Mouse (Mus musculus): ENCODE measurements around the gene Cd3d.

The Cd3d gene

DNA sequence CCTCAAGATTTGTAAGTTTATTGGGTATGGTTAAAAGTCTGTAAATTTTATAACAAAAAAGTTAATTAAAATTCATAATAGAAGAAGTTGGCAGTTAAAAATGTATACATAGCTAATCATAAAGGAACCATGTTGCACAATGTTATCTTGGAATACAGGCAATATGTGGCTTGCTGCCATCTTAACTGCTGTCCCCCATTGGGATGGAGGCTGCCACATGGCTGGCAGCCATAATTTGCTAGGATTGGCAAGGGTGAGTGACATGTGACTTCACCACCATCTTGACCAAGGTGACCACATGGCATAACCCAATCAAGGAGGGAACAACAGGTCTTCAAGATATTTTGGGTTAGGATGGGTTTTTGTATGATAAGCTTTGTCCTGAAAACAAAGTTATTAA lies 10.7 kb downstream of the Cd3d start:
- DNase-seq (ENCODE audit: low read depth, low spot score), result no peak

DNA sequence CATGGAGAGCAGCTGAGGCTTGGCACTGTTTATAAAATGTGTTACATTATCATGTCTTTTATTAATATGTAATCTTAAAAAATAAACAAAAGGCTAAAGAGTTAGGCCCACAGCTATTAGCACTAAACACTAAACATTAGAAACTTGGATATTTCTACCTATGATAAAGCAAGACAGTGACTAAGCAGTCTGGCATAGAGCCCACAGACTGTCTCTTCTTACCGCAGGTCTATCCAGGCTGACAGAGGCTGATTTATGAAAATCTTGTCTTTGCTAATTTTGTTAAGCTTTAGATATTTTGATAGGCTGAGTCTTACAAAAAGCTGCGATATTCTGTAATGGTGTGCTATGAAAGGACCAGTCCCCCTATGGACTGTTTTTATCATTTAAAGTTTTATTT lies 11.7 kb downstream of the Cd3d start:
- DNase-seq (ENCODE audit: low read depth, low spot score), result no peak

DNA sequence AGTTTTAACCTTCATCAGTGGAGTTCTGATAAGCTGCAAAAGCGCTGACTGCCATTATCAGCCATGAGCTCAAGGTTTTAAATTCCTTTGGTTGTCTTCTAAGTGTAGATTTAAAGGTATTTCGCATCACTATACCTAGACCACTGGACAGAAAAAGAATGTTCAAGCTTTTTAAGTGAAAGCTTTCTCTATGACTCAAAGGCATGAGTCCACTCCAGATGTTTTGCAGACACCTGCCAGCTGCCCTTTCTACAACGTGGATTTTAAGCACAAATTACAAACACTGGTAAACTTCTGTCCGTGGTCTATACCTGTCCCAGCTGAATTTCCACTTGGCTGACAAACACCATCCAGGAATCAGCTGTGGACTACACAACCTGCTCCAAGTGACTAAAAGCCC lies 13.4 kb downstream of the Cd3d start:
- DNase-seq (ENCODE audit: low read depth, low spot score), result no peak

DNA sequence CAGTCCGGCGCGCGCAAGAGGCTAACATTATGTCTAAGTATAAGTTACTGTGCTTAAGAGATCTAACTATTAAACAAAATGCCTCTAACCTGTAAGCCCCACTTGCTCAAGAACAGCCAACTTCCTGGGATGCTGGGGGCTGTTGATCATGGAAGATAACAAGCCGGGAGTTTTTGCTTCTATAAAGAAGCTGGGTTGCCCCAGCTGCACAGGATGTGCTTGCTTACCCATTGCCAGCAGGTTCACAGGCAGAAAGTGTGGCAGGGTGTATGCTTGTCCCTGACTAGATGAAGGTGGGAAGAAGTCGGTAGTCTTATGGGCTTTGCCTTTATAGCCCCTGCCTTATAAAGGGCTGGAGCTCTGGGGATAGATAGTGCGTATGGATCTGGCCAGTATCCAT lies 15.0 kb downstream of the Cd3d start:
- no peak for DNase-seq (ENCODE audit: low read depth, low spot score)

DNA sequence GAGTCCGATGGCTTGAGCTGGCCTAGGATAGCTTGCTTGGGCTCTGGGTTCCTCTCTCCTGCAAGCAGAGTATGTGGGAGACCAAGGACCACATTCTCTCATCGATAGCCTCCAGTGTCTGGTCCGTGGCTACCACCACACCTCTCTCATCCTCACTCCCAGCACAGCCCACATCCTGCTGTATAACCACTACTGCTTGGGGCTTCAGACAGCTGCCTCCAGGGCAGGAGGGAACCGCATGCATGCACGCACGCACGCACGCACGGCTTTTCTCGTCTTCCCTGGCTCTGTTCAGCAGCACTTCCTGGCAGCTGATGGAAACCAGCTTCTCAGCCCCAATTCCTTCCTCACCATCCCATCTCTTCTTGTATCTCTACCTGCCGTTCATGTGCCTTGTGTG lies 16.6 kb downstream of the Cd3d start:
- DNase-seq (ENCODE audit: low read depth, low spot score), result no peak

DNA sequence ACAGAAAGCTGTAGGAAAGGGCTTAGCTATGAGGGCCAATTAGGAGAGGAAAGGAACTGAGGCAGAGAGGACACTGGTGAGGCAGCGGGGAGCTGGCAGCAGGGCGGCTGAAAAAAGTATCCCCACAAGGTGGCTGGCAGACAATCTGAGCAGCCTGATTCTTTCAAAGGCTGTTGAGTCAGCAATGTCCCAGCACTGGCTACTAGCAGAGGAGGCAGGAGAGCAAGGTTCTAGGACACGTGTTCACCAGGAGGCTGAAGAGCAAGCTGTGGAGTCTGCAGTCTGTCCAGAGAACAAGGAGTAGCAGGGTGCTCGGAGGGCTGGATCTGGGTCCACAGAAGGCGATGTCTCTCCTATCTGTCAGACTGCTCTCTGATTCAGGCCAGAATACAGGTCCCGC lies 17.6 kb downstream of the Cd3d start:
- no peak for DNase-seq (ENCODE audit: low read depth, low spot score)

DNA sequence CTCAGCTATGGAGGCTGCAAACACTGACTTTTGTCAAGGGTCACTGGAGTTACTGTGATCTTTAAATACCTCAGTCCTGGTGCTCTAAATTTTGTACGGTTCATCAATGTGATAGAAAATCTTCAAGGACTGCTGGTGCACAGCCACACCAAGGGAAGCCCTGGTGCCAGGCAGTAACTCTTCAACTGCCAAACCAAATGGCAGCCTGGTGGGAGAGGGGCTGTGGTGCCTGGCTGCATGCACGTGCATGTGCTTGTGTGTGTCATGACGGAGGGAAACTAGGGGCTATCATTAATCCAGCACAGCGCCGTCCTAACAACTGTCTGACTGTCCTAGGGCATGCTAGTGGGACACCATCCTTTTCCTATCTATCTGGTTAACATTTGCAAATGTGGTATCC lies 18.2 kb downstream of the Cd3d start:
- no peak for DNase-seq (ENCODE audit: low read depth, low spot score)

DNA sequence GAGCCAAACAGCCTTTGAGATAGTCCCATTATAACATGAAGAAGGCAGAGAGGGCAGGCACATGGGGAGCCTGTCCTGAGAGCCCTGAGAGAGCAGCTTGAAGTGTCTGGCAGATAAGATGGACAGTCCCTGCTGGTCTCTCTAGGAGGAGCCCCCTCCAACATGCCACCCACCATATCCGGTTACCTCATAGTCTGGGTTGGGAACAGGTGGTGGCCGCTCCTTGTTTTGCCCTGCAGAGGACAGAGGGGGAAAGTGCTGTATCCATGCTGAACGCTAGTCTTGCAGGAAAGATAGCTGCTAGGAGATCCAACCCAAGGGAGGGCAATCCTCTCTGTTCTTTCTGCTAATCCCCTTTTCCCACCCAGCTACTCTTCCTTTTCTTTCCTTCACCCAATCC lies 18.7 kb downstream of the Cd3d start:
- no peak for DNase-seq (ENCODE audit: low read depth, low spot score)

DNA sequence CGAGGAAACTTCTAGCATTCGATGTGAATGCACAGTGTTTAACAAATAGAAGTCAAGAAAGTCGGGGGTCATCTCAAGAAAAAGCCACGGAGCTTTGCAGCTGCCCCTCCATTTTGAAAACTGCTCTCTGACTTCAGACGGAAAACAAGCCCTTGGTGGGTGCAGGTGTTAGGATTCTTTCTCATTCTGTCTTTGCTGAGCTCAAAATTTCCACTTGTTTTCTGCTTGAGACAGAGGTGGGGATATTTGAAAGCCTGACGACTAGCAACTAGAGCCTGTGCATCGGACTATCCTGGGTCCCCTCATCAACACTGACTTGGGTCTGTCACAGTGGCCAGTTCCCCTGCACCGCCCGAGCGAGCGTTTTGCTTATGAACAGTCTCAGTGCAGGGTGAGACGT lies 25.8 kb downstream of the Cd3d start:
- no peak for DNase-seq (ENCODE audit: low read depth, low spot score)

DNA sequence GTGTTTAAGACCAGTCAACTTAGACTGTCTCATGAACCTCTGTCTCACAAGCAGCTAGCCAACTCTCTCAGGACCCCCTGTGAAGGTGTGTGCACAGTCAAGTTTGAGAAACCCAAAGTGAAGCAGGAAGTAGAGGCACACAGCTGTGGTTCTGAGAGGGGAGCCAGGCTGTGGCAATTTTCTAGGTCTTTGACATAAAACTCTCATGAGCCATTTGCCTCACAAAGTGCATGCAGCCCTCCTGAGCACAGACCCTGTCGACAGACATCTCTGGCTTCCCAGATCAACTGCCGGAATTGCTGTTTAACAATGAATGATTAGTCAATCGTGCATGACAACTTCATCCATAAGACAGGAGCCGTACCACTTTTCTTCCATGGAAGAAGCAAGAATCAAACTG lies 26.8 kb downstream of the Cd3d start:
- DNase-seq (ENCODE audit: low read depth, low spot score), result no peak

DNA sequence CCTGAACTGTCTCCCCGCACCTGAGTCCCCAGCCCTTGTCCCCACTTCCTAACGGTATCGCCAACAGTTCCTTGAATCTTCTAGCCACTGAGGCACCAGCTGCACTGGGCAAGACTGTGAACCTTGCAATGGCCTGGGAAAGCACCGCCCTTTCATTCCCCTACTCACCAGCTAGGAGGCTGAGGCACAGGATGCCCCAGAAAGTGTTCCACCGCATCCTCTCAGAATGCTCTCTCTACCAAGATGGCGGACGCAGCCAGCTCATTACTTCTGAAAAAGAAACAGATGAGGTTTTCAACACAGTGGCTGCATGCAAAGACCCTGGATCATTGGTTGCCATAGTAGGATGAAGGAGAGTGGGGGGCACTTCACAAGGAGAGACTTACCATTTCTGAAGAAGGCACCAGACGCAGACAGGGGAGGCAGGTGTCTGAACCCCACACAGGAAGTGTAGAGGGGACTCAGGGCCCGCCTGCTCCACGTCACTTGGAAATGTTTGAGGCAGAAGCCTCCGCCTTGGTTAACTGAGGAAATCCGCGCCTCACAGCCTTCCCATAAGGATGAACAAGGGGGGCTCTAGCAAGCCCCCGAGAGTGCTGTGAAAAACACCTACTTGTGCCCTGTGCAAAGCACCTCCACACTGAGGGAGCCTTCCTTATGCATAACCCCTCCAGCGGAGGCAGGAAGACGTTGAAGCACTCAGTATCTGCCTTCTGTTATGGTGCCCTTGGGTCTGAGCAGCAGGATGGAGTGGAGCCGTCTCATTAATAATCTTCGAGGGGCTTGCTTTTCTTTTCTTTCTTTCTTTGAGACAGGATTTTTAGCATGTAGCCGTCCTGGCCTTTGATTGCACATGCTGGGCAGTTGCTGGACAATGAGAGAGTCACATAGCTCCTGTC lies 27.8 kb downstream of the Cd3d start, which contains the start of gene Cd3e:
Gene Cd3e (minus strand): TSS at position 448 of the 899 bp plus-strand sequence.
- DNase-seq (ENCODE audit: low read depth, low spot score), result no peak

DNA sequence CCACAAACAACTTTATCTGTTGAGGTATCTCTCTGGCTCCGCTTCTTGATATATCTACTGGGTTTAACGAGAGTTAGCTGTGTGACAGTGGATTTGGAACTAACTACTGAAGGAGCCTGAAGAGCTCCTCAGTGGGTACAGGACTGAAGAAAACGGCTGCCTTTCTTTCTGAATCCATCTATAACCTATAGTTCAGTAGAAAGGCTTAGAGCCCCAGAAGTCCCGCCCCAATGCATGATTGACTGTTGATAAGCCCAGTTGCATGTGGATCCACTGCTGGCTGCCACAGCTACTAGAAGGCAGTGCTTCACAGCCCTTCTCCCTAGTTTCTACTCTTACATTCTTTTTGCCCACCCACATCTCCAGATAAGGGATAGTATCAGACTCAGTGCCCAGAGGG lies 28.9 kb downstream of the Cd3d start:
- no peak for DNase-seq (ENCODE audit: low read depth, low spot score)

DNA sequence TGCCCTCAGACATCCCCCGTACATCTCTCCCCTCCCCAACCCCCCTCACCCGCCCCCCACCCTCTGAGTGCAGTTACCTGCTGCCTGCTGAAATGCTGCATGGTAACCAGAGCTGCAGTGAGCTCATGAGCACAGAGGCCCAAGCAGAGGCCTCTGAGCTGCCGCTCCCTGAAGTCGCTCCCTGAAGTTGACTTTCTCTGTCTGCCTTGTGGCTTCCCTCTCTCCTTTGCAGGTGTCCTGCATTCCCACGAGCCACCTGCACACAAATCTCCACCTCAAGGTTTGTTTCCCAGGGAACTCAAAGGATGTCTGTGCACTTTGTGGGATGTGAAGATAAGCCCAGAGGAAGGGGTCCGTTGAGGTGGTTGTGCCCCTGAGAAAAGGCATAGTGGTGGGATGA lies 29.7 kb downstream of the Cd3d start:
- DNase-seq (ENCODE audit: low read depth, low spot score), result no peak

DNA sequence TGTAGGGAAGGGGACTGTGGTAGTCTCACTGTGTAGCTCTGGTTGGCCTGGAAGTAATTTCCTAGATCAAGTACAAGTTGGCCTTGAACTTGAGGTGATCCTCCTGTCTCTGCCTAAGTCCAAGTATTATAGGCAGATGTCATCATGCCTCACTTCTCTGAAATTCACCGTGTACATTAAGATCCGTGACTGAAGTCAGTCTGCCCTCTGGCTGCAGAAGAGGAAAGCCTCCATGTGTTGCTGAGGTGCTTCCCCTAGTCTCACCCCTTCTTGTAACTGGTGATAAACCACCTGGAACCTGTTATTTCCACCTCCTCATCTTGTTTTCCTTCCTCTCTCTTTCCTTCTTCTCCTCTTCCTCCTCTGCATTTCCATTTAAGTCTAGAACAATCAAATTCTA lies 33.3 kb downstream of the Cd3d start:
- DNase-seq (ENCODE audit: low read depth, low spot score), result no peak

DNA sequence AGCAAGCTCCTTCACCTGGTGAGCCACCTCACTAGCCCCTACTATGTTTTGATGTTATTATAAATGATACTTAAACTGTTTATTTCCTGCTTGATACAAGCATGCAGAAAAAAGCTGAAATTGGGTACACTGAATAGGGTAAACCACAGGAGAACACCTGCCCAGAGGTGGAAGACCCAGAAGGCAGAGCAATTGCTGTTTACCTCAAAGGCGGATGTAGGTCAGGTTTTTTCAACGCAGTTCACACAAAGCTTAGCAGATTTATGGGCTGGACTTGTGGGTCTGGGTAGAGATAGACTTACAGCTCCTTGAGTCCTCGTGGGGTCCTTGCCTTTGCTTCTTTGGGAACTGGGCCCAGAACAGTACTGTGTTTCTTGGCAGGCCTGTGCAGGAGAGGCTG lies 34.3 kb downstream of the Cd3d start:
- no peak for DNase-seq (ENCODE audit: low read depth, low spot score)

DNA sequence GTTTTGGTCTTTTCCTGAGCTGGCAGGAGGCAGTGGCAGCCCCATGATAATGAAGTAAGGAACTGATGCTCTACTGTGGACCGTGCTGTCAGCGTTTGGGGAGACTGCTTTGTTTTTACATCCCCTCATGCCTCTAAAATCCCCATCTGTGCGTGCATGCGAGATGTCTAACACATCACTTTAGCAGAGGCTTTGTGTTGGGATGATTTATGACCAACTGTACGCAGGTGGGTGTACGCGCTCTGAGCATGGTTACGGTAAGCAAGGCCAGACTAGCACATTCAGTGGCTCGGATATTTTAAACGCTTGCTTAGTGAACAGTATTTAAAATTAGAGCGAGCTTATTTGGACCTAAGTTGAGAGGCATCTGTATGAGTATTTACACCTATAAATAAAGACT lies 36.4 kb downstream of the Cd3d start:
- DNase-seq (ENCODE audit: low read depth, low spot score), result no peak

DNA sequence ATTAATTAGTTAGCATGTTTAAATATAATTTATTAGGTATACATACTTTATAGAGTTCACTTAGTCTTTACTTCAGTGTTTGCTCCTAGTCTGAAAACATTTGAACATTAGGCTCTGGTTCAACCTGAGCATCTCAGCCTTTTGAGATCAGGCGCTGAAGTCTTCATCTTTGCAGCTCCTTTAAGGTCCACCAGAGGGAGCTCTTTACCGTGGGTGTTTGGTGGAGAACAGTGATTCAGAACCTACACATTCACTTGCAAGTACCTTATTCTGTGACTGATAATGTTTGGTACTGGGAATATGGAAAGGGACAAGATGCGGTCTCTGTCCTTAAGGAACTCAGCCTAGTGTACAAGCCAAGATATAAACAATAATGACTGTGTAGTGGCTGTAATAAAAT lies 41.2 kb downstream of the Cd3d start:
- peak; percentile 32 for DNase-seq (ENCODE audit: low read depth, low spot score)

DNA sequence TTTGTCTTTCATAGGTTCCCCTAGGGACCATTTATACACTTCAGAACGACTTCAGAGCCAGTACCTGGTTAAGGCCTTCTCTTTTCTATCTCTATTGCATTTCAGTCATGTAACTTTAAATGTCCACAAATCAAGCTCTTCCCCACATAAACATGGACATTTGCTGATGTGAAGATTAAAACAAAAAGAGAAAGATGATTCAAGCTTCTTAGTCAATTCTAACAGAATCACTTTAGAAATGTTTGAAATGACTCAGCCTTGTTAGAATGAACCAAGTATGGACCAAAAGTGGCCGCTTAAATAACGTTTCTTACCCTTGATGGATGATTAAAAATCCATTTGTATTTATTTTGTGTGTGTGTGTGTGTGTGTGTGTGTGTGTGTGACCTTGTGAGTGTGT lies 42.1 kb downstream of the Cd3d start:
- DNase-seq (ENCODE audit: low read depth, low spot score), result no peak

DNA sequence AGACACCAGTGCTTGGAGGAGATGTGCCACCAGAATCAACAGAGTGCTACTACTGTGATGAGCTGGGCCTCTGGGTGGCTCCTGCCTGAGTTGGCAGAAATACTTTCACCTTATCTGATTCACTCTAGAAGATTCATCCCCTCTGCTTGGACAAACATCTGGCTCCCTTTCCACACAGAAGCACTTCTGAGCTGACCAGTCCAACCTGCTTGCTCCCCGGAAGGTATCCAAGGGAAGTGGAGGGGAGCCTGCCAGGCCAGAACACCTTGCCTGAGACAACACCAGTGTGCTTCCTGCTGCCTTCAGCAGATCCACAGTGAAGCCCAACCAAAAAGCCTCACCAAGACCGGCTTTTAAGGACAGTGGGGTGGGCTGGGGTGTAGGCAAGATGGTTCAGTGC lies 42.6 kb downstream of the Cd3d start:
- no peak for DNase-seq (ENCODE audit: low read depth, low spot score)

DNA sequence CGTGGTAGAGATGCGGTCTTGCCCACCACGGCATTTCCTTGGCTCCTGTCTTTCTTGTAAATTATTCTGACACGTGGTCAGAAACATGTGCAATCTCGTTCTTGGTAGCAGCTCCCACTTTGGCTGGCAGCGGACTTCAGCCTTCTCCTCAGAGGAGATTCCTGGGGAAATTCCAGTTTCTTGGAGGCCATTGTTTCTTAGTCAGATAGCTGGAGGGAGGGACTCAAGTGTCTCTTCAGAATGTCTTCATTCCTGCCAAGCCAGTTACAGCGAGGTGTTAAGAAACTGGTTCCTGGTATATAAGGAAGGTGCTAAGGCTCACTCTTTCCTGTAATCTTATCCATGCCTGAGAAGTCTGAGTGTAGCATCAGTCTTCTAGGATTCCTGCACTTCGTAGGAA lies 45.8 kb downstream of the Cd3d start:
- no peak for DNase-seq (ENCODE audit: low read depth, low spot score)

DNA sequence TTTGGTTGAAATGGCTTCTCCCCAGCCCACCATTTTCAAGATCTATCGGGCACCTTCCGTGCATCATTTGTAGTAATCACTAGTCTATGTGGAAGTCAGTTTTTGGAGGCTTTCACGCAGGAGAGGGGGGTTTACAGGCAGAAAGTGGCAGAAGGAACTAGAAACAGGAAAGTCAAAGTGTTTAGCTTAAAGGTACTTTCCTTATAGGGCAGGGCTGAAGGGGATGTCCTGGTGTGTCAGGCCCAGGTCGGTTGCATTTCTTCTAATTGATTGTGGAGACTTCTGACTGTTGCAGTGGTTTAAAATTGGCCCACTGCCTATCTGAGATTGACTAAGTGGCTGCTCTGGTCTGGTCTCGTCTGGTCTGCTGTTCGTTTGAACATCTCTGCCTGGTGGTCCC lies 48.8 kb downstream of the Cd3d start:
- DNase-seq (ENCODE audit: low read depth, low spot score), result no peak

DNA sequence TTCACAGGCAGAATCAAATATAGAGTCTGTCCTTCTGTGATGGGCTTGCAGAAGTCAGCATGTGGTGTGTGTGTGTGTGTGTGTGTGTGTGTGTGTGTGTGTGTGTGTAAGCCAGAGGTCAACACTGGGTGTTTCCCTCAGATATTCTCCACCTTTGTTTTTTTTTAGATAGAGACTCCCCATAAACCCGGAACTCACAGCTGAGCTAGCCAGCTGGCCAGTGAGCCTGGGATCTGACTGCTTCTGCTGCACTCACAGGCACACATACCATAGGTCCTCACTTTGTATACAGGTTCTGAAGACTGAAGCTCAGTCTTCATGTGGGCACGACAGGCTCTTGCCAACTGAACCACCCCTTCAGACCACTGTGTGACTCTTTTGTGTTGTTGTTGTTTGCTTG lies 50.7 kb downstream of the Cd3d start:
- DNase-seq (ENCODE audit: low read depth, low spot score), result no peak

DNA sequence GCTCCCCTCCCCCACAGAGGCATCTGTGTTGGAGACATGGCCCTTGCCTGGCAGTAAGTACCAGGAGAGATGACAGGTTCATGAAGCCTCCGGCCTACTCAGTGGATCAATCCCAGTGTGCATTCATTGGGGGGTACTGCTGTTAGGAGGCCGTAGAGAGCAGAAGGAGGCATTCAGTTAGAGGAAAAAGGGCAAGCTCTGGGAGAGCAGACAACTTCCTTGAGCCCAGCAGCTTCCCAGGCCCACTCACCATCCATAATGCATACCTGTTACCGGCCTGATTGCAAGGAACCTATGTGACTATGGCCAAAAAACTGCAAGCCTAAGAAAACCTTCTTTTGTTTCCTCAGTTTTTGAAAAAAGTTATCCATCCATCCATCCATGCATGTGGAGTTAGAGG lies 52.9 kb downstream of the Cd3d start:
- no peak for DNase-seq (ENCODE audit: low read depth, low spot score)

Measured in c-Kit-negative CD71-positive TER-119-positive erythroid progenitor cells, embryonic 14.5 days (primary cell).